Mouse (Mus musculus) liver, adult 2 months (tissue): ENCODE data around the gene Meltf. TPM values are rescaled to one million over a fixed set of nuclear protein-coding genes. Genes with fewer than 3 reads are reported as not detected.
A peak's percentile ranks its signal among the peaks of the same experiment; 100 is the strongest.

ENCODE experiments used
- DNase-seq: peaks from one replicate; pipeline ENCODE4 v3.0.0-alpha.2; 2011; ENCODE audit warnings: low read depth, low spot score; ENCODE audit errors: extremely low read depth
- H3K27ac ChIP-seq: fragments of 200-500 bp; replicated peaks from 2 replicates; pipeline ENCODE4 v1.5.1; 2012; ENCODE audit warnings: low read depth, mild to moderate bottlenecking, control low read depth, inconsistent platforms, low read length; ENCODE audit not compliant: insufficient read depth
- H3K27me3 ChIP-seq: fragments of 200-500 bp; 2 replicates; pipeline ENCODE4 v1.6.1; 2012; ENCODE audit warnings: mild to moderate bottlenecking, moderate library complexity, low read length, inconsistent platforms; ENCODE audit not compliant: control insufficient read depth, insufficient read depth
- H3K36me3 ChIP-seq: fragments of 200-500 bp; 2 replicates; pipeline ENCODE4 v1.6.1; 2012; ENCODE audit warnings: low read length, inconsistent platforms; ENCODE audit not compliant: control insufficient read depth, insufficient read depth
- H3K4me1 ChIP-seq: fragments of 200-500 bp; 2 replicates; pipeline ENCODE4 v1.6.1; 2011; ENCODE audit warnings: low read length; ENCODE audit not compliant: control insufficient read depth, insufficient read depth
- H3K4me3 ChIP-seq: fragments of 200-500 bp; 2 replicates; pipeline ENCODE4 v1.5.1; 2011; ENCODE audit warnings: low read depth, mild to moderate bottlenecking, control low read depth, low read length, moderate library complexity; ENCODE audit not compliant: insufficient read depth
- H3K79me2 ChIP-seq: fragments of 200-500 bp; 2 replicates; pipeline ENCODE4 v1.6.1; 2012; ENCODE audit warnings: inconsistent platforms, mild to moderate bottlenecking, low read length, moderate library complexity; ENCODE audit not compliant: control insufficient read depth, insufficient read depth
- H3K9ac ChIP-seq: fragments of 200-500 bp; 2 replicates; pipeline ENCODE4 v1.6.1; 2012; ENCODE audit warnings: low read depth, mild to moderate bottlenecking, control low read depth, inconsistent platforms, low read length
- CTCF ChIP-seq: fragments of 200-500 bp; IDR thresholded peaks from 2 replicates; pipeline ENCODE4 v1.5.1; 2011; ENCODE audit warnings: low read depth, low read length, control low read depth
- POLR2A ChIP-seq: fragments of 200-500 bp; IDR thresholded peaks from 2 replicates; pipeline ENCODE4 v1.6.1; 2011; ENCODE audit warnings: low read length, control low read depth; ENCODE audit not compliant: insufficient read depth; ENCODE audit errors: extremely low read depth
- WGBS: fragments of 180-500 bp; shearing (Covaris S2); methylation state at CpG from one replicate; pipeline ENCODE4 v1.1.7; 2018; 5-methylcytosine and 5-hydroxymethylcytosine counted together
- polyA plus RNA-seq: library from polyadenylated mRNA; depleted of rRNA; stranded (reverse); fragments of >200 nt; gene quantifications from 2 replicates; pipeline ENCODE4 v1.2.3, GENCODE M21; 2012; rRNA removed
- total RNA-seq: library from RNA; depleted of rRNA; stranded (reverse); fragments of >200 nt; gene quantifications from 2 replicates; pipeline ENCODE4 v1.2.3, GENCODE M21; 2014; rRNA removed

Gene Meltf
- not detected in 2 replicates for total RNA-seq
- not detected in 2 replicates for polyA plus RNA-seq

DNA sequence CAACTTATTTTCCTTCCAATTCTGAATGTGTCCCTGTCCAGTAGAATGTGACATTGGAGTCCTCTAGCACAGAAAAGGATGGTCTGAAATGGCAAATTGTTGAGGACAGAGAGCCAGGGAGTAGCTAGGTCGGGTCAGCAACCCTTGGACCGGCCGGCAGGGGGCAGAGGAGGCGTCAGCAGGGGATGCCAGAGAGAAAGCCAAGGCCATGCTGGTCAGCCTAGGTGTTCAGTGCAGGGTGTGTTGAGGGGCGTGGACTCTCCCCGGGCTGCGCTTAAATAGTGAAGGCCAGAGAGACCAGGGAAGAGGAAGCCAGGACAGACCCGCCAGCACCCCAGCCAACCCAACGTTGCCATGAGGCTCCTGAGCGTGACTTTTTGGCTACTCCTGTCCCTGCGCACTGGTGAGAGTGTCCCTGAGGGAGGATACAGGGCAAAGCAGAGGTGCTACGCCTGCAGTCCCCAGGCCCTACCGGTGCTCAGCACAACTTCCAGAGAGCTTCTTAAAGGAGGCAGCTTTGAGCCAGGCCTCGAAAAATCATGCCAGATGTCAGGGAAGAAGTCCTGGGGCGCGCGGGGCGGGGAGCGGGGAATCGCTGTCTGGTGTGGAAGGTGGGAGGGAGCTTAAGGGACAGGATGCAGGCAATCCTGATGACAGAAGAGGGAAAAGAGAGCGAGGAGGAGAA lies at the start of gene Meltf:
Gene Meltf (plus strand): TSS at position 238 of the 685 bp plus-strand sequence.
- no peak within 1 kb of the TSS for H3K4me3 ChIP-seq
- no peak within 1 kb of the TSS for H3K27ac ChIP-seq
- no peak within 1 kb of the TSS for H3K9ac ChIP-seq
- peak; percentile 24 for DNase-seq
- no peak for TF ChIP-seq POLR2A
- TF ChIP-seq CTCF, result peak; percentile 90
- H3K79me2 ChIP-seq, result no peaks in the 10 kb centered on the region
- H3K27me3 ChIP-seq, result no peaks in the 10 kb centered on the region
- WGBS, result 33% methylated on average over 21 of the region's 21 CpGs
- H3K4me1 ChIP-seq, result no peaks in the 10 kb centered on the region
- H3K36me3 ChIP-seq, result peaks cover 2% of the 10 kb centered on the region; the same call in 1 of the 2 replicates

GRCm38 (mm10) chr16:31830726-31831125 lies 47.9 kb upstream of the Meltf start:
- no peaks in the 10 kb centered on the region for H3K27me3 ChIP-seq
- DNase-seq, result peak; percentile 83
- H3K79me2 ChIP-seq, result no peaks in the 10 kb centered on the region
- H3K4me3 ChIP-seq, result no peak overlapping the region
- no peak overlapping the region for H3K9ac ChIP-seq
- no peak overlapping the region for H3K27ac ChIP-seq
- H3K4me1 ChIP-seq, result 0 out of 2 replicates have a peak, but pooled peaks cover 4% of the 10 kb centered on the region
- TF ChIP-seq POLR2A (no peak), CTCF (no peak)
- H3K36me3 ChIP-seq, result peaks cover 4% of the 10 kb centered on the region
- 36% methylated on average over 4 of the region's 4 CpGs for WGBS

- 0 out of 2 replicates have a peak, but pooled peaks cover 4% of the 10 kb centered on the region for H3K4me1 ChIP-seq
- no peaks in the 10 kb centered on the region for H3K79me2 ChIP-seq
- H3K27ac ChIP-seq, result no peak overlapping the region
- 93% methylated on average over 10 of the region's 10 CpGs for WGBS
- no peak overlapping the region for H3K9ac ChIP-seq
- H3K27me3 ChIP-seq, result no peaks in the 10 kb centered on the region
- DNase-seq, result no peak
- H3K4me3 ChIP-seq, result no peak overlapping the region
- TF ChIP-seq POLR2A, result no peak
- no peak for TF ChIP-seq CTCF
- peaks cover 8% of the 10 kb centered on the region for H3K36me3 ChIP-seq
Observed at GRCm38 (mm10) chr16:31832630-31833422, 45.8 kb upstream of the Meltf start.

- H3K36me3 ChIP-seq, result peaks cover 9% of the 10 kb centered on the region
- no peak overlapping the region for H3K9ac ChIP-seq
- DNase-seq, result no peak
- 64% methylated on average over 7 of the region's 7 CpGs for WGBS
- TF ChIP-seq CTCF (no peak), POLR2A (no peak)
- H3K4me1 ChIP-seq, result 0 out of 2 replicates have a peak, but pooled peaks cover 4% of the 10 kb centered on the region
- no peaks in the 10 kb centered on the region for H3K27me3 ChIP-seq
- no peaks in the 10 kb centered on the region for H3K79me2 ChIP-seq
- no peak overlapping the region for H3K4me3 ChIP-seq
- no peak overlapping the region for H3K27ac ChIP-seq
Observed at GRCm38 (mm10) chr16:31834011-31834584, 44.5 kb upstream of the Meltf start.

DNA sequence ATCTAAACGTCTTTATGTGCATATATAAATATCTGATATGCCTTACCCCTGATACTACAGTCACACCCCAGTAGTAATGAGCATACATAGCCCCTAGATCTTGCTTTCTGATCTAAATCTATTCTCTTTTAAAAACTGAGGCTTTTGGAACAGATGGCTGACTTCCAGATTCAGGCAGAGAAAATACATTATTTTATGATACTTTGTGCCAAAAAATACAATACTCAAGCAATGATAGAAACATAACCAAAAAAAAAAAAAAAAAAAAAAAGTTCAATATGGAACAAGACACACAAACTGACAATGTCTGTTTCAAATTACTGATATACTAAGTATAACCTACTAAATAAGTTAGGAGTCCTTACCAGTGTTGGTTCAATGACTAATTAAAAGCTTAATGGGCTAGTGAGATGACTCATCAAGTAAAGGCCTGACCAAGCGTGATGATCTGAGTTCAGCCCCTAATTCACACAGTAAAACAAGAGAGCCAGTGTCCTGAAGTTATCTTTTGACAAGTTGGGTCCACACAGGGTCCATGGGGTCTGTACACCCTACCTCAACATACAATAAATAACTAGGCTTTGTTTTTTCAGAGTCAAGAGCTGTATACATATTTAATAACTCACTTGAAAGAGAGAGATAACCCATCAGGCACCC lies 43.8 kb upstream of the Meltf start:
- no peak overlapping the region for H3K9ac ChIP-seq
- H3K79me2 ChIP-seq, result no peaks in the 10 kb centered on the region
- no peaks in the 10 kb centered on the region for H3K27me3 ChIP-seq
- 0 out of 2 replicates have a peak, but pooled peaks cover 2% of the 10 kb centered on the region for H3K4me1 ChIP-seq
- peaks cover 9% of the 10 kb centered on the region for H3K36me3 ChIP-seq
- TF ChIP-seq POLR2A, result no peak
- TF ChIP-seq CTCF, result no peak
- H3K4me3 ChIP-seq, result no peak overlapping the region
- no peak for DNase-seq
- no peak overlapping the region for H3K27ac ChIP-seq
- WGBS, result 94% methylated on average over 2 of the region's 2 CpGs
